ENCODE assay signal across 26 mouse cellular contexts in the genomic region with DNA sequence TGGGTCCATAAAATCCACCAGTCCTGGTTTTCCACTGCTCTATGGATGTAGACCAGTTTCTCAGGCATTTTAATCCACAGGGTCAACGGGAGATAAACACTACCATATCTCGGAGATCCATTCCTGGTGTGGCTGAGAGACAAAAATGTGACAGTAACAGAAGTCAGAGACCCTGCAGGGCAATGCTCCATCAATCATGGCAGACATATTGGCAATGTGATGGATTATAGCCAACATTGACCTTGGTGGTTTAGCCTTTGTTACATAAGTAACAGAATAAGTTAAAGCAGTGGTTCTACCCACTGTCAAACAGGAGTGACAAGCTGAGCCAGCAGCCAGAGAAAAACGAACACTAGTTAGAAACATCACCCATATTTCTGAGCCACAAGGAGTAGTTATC. TPM values are rescaled to one million over a fixed set of nuclear protein-coding genes. Genes with fewer than 3 reads are reported as not detected.
"Had no signal": no experiment of that assay in that cellular context is flagged by ENCODE, and none has a peak within 500 bp of the region (broad histone marks: within the 10 kb centered on the region; RNA-seq: fewer than 3 reads in every experiment).

No protein-coding gene starts in this region.

- ATAC-seq: inflammation-experienced regulatory T-cells, adult 6 months; intestine, embryonic 15.5 days; intestine, postnatal 0 days; liver, embryonic 12.5 days had no signal

- DNase-seq: gastrocnemius, adult 2 months; gastrocnemius, postnatal 10 days; gastrocnemius, postnatal 25 days; heart, adult 18-20 months; heart, postnatal 10 days; heart, postnatal 4 days; kidney, adult 18-20 months; kidney, adult 8-10 months; kidney, postnatal 10 days; kidney, postnatal 25 days; kidney, postnatal 4 days had no signal

- H3K9me3 ChIP-seq: heart, embryonic 10.5 days; heart, embryonic 12.5 days; hindbrain, embryonic 12.5 days; hindbrain, embryonic 15.5 days; intestine, embryonic 15.5 days; limb, embryonic 10.5 days; limb, embryonic 12.5 days; liver, embryonic 12.5 days had no signal

- H3K9ac ChIP-seq: heart, embryonic 12.5 days; hindbrain, embryonic 12.5 days; hindbrain, embryonic 15.5 days; intestine, embryonic 15.5 days; limb, embryonic 12.5 days; liver, embryonic 12.5 days; liver, embryonic 14.5 days had no signal

- H3K4me1 ChIP-seq: heart, embryonic 10.5 days; heart, embryonic 12.5 days; intestine, embryonic 15.5 days; limb, embryonic 10.5 days; limb, embryonic 12.5 days; liver, embryonic 12.5 days had no signal

- H3K4me3 ChIP-seq: gastrocnemius, adult 2 months; heart, embryonic 10.5 days; heart, embryonic 12.5 days; hindbrain, embryonic 12.5 days; hindbrain, embryonic 15.5 days; intestine, embryonic 15.5 days; layer of hippocampus, adult 2 months; left cerebral cortex, adult 2 months; limb, embryonic 10.5 days; limb, embryonic 12.5 days; liver, embryonic 12.5 days had no signal

- H3K27me3 ChIP-seq: heart, embryonic 12.5 days; hindbrain, embryonic 12.5 days; hindbrain, embryonic 15.5 days; intestine, embryonic 15.5 days; limb, embryonic 12.5 days; liver, embryonic 12.5 days had no signal

- H3K27ac ChIP-seq: gastrocnemius, adult 2 months; heart, embryonic 10.5 days; hindbrain, embryonic 12.5 days; intestine, embryonic 15.5 days; left cerebral cortex, adult 2 months; limb, embryonic 10.5 days; limb, embryonic 12.5 days; liver, embryonic 12.5 days; liver, embryonic 14.5 days had no signal

- H3K4me2 ChIP-seq: heart, embryonic 12.5 days; hindbrain, embryonic 12.5 days; intestine, embryonic 15.5 days; limb, embryonic 12.5 days; liver, embryonic 12.5 days had no signal

- H3K36me3 ChIP-seq: heart, embryonic 10.5 days; heart, embryonic 12.5 days; hindbrain, embryonic 12.5 days; hindbrain, embryonic 15.5 days; intestine, embryonic 15.5 days; limb, embryonic 10.5 days; limb, embryonic 12.5 days; liver, embryonic 12.5 days had no signal

RNA-seq across cellular contexts. Expression of gene Nxph1, which starts 50.0 kb away (rescaled TPM):
- polyA plus RNA-seq: heart, embryonic 10.5 days; inflammation-experienced regulatory T-cells, adult 6 months; limb, embryonic 10.5 days; liver, adult 2 months; liver, embryonic 12.5 days; liver, embryonic 14.5 days; liver, embryonic 16.5 days had no signal
